Mouse (Mus musculus) hindbrain, embryonic 11.5 days (tissue): Measurements from ENCODE around the gene Gm15448. TPM values are rescaled to one million over a fixed set of nuclear protein-coding genes. Genes with fewer than 3 reads are reported as not detected.

ENCODE experiments used
- polyA plus RNA-seq: library from polyadenylated mRNA; unstranded; fragments of >200 nt; fragmentation: Nextera tagmentation; extraction: Ambion mirVana; gene quantifications from 2 replicates; pipeline ENCODE4 v1.2.1, GENCODE M21; 2014

Gm15448 gene
- polyA plus RNA-seq, 1 experiment from 2014 or later = not detected

Other genes with a start within 250 kb of the Gm15448 start
- gene Oscar, start 209.5 kb downstream of the Gm15448 start, polyA plus RNA-seq = 0.18 and 0.31 TPM in 2 replicates
- 343 and 344 TPM in 2 replicates for gene Ndufa3, start 208.3 kb downstream of the Gm15448 start, polyA plus RNA-seq
- 28.5 and 28.9 TPM in 2 replicates for gene Tfpt, start 195.8 kb downstream of the Gm15448 start, polyA plus RNA-seq
- gene Prpf31, start 195.7 kb downstream of the Gm15448 start, polyA plus RNA-seq = 124 and 136 TPM in 2 replicates
- gene Cnot3, start 180.4 kb downstream of the Gm15448 start, polyA plus RNA-seq = 50.9 and 58.3 TPM in 2 replicates
- gene Leng1, start 159.8 kb downstream of the Gm15448 start, polyA plus RNA-seq = 16.4 and 20.9 TPM in 2 replicates
- 3.0 and 4.4 TPM in 2 replicates for gene Tmc4, start 148.1 kb downstream of the Gm15448 start, polyA plus RNA-seq
- 204 and 207 TPM in 2 replicates for gene Tsen34, start 132.8 kb downstream of the Gm15448 start, polyA plus RNA-seq
- gene Mboat7, start 132.2 kb downstream of the Gm15448 start, polyA plus RNA-seq = 22.2 and 25.1 TPM in 2 replicates
- 1,221 and 1,232 TPM in 2 replicates for gene Rps9, start 121.7 kb downstream of the Gm15448 start, polyA plus RNA-seq
- 0.08 TPM in 1 of 2 replicates, not detected in the other for gene Pirb, start 105.3 kb downstream of the Gm15448 start, polyA plus RNA-seq
- 0.10 TPM in 1 of 2 replicates, not detected in the other for gene Pira2, start 19.4 kb upstream of the Gm15448 start, polyA plus RNA-seq
- not detected in 2 replicates for gene Gm14548, start 72.4 kb upstream of the Gm15448 start, polyA plus RNA-seq
- gene Lilra6, start 89.8 kb upstream of the Gm15448 start, polyA plus RNA-seq = not detected in 2 replicates
- 2.6 and 3.0 TPM in 2 replicates for gene Lair1, start 237.5 kb upstream of the Gm15448 start, polyA plus RNA-seq